Mouse (Mus musculus): Measurements from ENCODE around the gene Anxa9.

Anxa9 gene

GRCm38 (mm10) chr3:95314075-95314474 lies 7.1 kb upstream of the Anxa9 start:
- DNase-seq (ENCODE audit: low read depth, low spot score): no peak

- no peak for DNase-seq (ENCODE audit: low read depth, low spot score)
Measured at GRCm38 (mm10) chr3:95313476-95313875, 6.5 kb upstream of the Anxa9 start.

DNA sequence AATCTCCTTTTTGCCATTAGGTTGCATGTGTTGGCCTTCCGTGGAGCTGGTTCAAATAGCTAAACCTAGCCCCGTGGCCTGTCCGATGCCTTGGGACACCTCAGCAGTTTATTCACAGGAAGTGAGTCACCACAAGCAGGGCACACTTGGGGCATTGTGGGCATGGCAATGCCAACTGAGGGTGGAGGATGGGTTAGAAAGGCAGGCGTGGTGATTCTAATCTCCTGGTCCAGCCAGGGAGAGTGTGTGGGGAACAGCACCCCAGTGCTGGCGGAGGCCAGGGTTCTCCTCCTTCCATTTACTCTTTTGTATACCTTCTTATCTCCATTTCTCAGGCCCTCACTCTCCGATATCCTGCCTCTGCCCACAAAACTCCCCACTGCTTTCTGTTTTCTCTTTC lies 5.6 kb upstream of the Anxa9 start:
- no peak for DNase-seq (ENCODE audit: low read depth, low spot score)

DNA sequence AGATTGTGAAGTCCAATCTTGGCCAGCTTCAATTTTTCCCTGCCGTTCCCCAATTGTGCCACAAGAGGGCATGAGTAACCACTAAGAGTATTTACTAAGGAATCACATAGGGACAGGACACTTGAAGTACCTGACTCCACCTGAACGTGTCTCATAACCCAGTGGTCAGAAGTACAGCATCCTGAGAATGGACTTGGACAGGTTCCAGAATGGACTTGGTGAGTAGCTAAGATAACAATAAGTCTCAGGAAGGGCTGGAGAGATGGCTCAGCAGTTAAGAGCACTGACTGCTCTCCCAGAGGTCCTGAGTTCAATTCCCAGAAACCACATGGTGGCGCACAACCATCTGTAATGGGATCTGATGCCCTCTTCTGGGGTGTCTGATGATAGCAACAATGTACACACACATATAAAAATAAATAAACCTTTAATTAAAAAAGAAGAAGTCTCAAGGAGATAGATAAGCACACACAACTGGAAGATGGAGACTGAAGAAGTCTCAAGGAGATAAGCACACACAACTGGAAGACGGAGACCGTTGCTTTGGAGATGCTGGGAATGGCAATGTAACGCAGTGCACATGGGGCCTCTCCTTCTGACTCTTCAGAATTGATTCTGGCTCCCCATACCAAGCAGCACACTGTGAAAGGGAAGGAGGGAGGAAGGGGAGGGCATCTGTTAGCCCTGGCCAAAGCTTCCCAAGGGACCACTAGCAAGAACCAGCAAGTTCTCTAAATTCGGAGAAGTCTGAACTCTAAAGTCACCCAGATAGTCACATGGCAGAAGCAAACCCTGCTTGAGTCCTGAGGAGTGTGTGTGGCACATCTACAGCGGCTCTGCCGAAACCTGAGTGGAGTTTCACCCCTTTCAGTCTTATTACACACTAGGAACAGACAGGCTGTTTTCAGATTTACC lies 4.2 kb upstream of the Anxa9 start:
- peak; percentile 56 for DNase-seq (ENCODE audit: low read depth, low spot score)

- no peak for DNase-seq (ENCODE audit: low read depth, low spot score)
Measured at GRCm38 (mm10) chr3:95310496-95310895, 3.5 kb upstream of the Anxa9 start.

GRCm38 (mm10) chr3:95306244-95306643 lies 732 bp downstream of the Anxa9 start:
- no peak for DNase-seq (ENCODE audit: low read depth, low spot score)

DNA sequence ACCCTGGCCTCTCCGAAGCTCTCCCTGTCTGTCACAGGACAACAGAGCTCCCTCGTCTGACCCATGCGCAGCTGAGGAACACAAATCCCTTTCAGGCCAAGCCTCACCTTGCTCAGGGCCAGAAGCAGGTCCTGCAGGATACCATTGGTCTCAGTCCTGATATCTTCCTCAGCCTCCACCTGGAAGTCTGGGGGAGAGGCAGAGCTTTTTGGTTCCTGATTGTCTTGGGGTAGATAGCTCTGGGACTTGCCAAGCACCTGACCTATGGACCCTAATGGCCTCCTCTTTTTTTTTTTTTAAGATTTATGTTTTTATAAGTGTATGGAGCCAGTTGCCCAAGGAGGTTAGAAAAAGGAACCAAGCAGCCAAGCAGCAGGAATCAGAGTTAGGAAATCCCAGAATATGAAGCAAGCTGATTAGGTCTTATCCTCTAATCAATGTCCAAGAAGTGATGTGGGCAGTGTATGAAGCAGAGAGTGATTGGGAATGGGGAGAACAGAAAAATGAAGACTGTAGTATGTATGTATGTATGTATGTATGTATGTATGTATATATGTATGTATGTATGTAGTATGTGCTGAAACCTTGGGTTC lies 5.7 kb downstream of the Anxa9 start:
- no peak for DNase-seq (ENCODE audit: low read depth, low spot score)

DNA sequence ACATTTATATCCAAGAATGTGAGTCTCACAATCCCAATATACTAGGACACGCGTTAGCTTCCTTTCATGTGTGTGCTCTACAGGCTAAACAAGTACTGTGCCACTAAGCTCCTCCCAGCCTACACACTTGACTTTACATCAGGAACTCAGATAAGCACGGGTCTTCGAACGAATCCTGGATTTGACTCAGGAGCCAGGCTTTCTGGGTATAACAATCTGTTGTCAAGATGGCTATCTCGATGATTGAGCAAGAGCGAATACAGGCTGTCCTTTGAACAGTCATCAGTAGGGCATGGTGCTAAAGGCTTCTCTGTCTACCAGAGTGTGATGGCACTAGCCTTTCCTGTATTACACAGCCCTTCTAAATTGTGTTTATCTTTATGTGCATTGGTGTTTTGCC lies 9.0 kb downstream of the Anxa9 start:
- DNase-seq (ENCODE audit: low read depth, low spot score): no peak

DNA sequence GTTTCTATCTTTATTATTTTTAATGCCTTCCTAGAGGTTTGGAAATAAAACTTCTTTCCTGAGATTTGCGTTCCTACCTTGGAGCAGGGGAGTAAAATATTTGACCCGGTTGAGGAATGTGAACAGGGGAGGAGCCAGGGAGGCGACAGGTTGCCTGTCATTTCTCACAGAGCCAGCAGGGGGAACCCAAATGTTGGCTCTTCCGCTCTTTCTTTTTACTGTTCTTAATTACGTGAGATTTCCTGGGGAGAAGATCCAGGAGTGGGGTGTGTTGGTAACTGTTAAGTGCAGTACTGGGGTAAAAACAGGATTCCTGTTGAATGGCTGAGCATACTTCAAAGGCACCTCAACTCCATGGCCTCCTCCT lies 10.9 kb downstream of the Anxa9 start:
- no peak for DNase-seq (ENCODE audit: low read depth, low spot score)

- no peak for DNase-seq (ENCODE audit: low read depth, low spot score)
Measured at GRCm38 (mm10) chr3:95295321-95296102, 11.5 kb downstream of the Anxa9 start.

DNA sequence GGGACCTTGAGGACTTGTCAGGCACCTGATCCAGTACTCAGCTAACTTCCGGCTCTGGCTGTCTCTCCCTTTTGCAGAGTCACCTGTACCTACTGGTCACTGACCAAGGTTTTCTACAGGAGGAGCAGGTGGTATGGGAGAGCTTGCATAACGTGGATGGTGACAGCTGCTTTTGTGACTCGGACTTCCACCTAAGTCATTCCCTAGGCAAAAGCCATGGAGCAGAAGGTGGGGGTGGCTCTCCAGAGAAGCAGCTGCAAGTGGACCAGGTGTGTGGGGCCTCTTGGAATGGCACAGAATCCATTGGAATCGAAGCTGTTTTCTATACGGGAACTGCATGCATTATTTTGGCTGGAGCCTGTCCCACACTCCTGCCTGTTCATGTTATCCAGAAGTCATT lies 12.3 kb downstream of the Anxa9 start:
- DNase-seq (ENCODE audit: low read depth, low spot score): no peak

DNA sequence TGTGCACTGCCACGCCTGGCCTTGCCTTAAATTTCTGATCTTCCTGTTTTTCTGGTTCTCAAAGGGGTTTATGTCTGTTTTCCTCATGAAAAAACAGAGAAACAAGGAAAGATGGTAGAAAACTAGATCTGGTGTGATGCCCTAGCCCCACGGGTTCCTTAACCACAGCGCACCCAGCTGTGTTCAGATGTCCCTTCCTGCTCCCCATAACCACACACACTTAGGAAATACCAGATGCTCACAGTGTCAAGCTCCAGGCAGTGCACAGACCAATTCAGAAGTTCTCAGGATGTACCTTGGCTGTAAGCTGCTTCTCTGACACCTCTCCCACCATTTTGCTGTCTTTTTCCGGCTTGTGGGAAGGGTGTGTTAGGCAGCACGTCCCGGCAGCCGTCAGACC lies 12.7 kb downstream of the Anxa9 start:
- DNase-seq (ENCODE audit: low read depth, low spot score): no peak

GRCm38 (mm10) chr3:95293537-95293936 lies 13.4 kb downstream of the Anxa9 start:
- no peak for DNase-seq (ENCODE audit: low read depth, low spot score)

GRCm38 (mm10) chr3:95292899-95293298 lies 14.1 kb downstream of the Anxa9 start:
- DNase-seq (ENCODE audit: low read depth, low spot score): no peak

DNA sequence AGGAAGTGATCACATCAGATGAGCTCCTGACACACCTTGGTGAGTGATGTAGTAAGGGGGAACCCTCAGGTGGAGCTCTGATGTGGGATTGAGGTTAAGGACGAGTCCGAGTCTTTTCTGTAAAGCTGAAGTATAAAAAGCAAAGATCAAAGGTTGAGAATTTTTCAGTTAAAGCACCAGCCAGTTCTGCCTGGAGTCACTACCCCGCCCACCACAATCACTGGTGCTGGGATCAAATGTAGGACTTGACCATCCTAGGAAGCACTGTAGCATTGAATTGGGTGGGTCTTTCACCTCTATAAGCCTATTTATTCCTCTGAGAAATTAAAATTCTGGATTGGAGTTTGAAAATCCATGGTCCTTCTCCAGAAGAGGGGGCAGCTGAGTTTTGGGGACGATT lies 15.9 kb downstream of the Anxa9 start:
- DNase-seq (ENCODE audit: low read depth, low spot score): no peak

DNA sequence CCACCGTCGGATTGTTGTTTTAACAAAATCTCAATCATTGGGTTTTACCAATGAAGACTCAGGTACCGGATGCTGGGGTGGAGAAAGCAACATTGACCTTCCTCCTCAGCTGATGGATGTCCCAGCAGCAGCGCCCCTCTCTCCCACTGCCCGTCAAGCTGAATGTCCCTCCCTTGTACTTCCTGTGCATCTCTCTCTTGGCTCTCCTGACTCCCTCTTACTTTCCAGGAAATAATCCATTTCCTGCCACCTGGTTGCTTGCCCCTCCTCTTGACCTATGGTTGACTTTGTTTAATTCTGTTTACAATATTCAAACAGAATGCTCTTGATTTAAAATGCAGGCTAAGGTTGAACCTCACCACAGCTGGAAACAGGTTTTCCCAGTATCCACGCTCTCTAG lies 16.8 kb downstream of the Anxa9 start:
- DNase-seq (ENCODE audit: low read depth, low spot score): no peak

DNA sequence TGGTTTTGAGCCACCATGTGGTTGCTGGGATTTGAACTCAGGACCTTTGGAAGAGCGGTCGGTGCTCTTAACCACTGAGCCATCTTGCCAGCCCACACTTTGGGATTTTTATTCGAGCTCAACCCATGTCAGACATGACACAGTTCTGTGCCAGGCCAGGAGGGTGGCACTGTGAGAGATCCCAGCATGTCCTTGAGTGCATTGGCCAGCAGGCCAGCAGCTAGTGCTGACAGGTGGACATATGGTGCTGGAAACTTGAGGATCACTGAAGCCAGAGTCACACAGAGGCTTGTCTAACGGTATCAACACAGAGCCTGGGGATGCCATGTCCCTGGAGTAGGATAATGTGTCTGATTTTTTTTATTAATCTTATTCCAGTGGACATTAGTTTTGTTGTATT lies 17.6 kb downstream of the Anxa9 start:
- no peak for DNase-seq (ENCODE audit: low read depth, low spot score)

GRCm38 (mm10) chr3:95287541-95287940 lies 19.4 kb downstream of the Anxa9 start:
- no peak for DNase-seq (ENCODE audit: low read depth, low spot score)

DNA sequence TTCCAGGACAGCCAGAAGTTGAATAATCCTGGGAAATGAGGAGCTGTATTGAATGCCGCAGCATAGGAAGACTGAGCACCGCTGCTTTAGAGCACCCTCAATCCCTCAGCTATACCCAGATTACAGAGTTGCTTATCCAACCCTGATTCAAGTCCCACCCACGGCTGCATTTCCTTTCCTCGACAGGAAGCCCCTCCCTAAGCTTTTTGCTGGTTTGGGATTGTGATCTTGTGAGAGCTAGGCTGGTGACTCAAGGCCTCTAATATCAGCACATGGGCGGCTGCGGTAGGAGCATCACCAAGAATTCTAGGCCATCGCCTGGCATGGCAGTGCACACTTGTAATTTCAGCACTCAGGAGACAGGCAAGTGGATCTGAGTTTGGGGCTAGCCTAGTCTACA lies 20.5 kb downstream of the Anxa9 start:
- DNase-seq (ENCODE audit: low read depth, low spot score): no peak

GRCm38 (mm10) chr3:95286011-95286410 lies 21.0 kb downstream of the Anxa9 start:
- DNase-seq (ENCODE audit: low read depth, low spot score): no peak

DNA sequence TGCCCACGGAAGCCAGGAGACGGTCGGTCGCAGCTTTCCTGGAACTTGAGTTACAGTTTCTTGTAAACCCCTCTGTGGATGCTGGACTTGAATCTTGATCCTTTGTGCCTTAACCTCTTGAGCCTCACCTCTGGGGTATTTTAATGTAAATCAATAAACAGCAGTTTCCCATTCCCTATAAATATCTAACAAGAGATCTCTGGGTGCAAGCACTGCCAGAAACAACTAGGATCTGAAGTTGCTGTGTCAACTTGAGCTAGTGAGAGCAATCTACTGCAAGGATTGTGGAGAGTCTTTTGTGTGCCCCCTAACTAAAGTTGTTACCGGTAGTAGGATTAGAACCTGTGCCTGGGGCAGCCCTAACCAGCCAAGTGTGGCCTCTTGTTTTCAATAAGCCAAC lies 21.6 kb downstream of the Anxa9 start:
- no peak for DNase-seq (ENCODE audit: low read depth, low spot score)

DNA sequence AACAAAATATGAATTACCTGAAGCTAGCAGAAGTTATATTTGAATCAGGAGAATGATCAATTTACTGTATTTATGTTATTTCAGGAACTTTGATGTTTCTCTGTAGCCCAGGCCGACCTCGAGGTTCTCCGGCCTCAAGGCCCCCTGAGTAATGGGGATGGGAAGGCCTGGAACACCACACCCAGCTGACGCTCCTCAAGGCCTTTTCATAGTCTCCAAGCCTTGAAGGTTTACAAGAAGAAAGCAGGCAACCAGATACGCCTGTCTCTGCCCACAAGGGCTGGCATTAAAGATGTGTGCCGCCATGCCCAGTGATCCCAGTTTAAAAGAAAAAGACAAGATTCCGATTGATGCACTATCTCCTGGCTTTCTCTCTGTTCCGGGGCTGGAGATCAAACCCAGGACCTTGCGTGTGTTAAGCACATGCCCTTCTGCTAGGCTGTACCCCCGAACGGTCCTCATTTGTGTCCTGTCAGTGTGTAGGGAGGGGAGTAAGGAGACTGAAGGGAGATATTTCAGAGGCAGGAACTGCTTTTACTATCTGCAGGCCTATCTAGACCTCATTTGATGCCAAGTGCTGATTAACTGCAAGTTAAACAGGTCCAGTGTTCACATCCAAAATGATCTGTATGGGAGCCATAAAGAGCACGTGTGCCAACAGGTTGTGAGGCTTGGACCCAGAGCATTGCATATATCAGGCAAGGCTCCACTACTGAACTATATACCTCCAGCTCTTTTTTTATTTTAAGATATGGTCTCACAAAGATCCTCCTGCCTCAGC lies 22.3 kb downstream of the Anxa9 start:
- no peak for DNase-seq (ENCODE audit: low read depth, low spot score)
